Mouse (Mus musculus): Measurements from ENCODE around the gene Gatad1. TPM values are rescaled to one million over a fixed set of nuclear protein-coding genes. Genes with fewer than 3 reads are reported as not detected.

Gene Gatad1
- 86.4 and 88.8 TPM in 2 replicates for polyA plus RNA-seq (2014; fragmentation: Nextera tagmentation; extraction: Ambion mirVana)

GRCm38 (mm10) chr5:3657085-3657484 lies at the start of gene Gatad1:
Gene Gatad1 (minus strand): TSS chr5:3657185.
- no peak within 1 kb of the TSS for H3K4me3 ChIP-seq (ENCODE audit: low read depth, low read length)
- no peaks in the 10 kb centered on the region for H3K4me1 ChIP-seq (ENCODE audit: control insufficient read depth, insufficient read depth, low read length)
- WGBS = 86% methylated on average over 5 of the region's 5 CpGs
- no peaks in the 10 kb centered on the region for H3K27me3 ChIP-seq (ENCODE audit: control insufficient read depth, insufficient read depth, low read length)
- ATAC-seq (ENCODE audit: low FRiP score) (no peak), DNase-seq (ENCODE audit: low spot score, missing footprints) (no peak)
- H3K27ac ChIP-seq (ENCODE audit: low read depth, low read length) = no peak within 1 kb of the TSS
- H3K9me3 ChIP-seq (ENCODE audit: control insufficient read depth, low read length) = no peaks in the 10 kb centered on the region
- no peak within 1 kb of the TSS for H3K4me2 ChIP-seq
- H3K36me3 ChIP-seq (ENCODE audit: control insufficient read depth, insufficient read depth, low read length) = no peaks in the 10 kb centered on the region
- no peak within 1 kb of the TSS for H3K9ac ChIP-seq (ENCODE audit: low read length)

GRCm38 (mm10) chr5:3702180-3702579 lies 45.2 kb upstream of the Gatad1 start:
- no peaks in the 10 kb centered on the region for H3K4me1 ChIP-seq (ENCODE audit: control insufficient read depth, insufficient read depth, low read length)
- H3K4me3 ChIP-seq (ENCODE audit: low read depth, low read length) = no peak overlapping the region
- H3K9ac ChIP-seq (ENCODE audit: low read length) = no peak overlapping the region
- H3K27ac ChIP-seq (ENCODE audit: low read depth, low read length) = no peak overlapping the region
- H3K27me3 ChIP-seq (ENCODE audit: control insufficient read depth, insufficient read depth, low read length) = no peaks in the 10 kb centered on the region
- H3K4me2 ChIP-seq = no peak overlapping the region
- ATAC-seq (ENCODE audit: low FRiP score) (no peak), DNase-seq (ENCODE audit: low spot score, missing footprints) (no peak)
- WGBS = 81% methylated on average over 4 of the region's 4 CpGs
- no peaks in the 10 kb centered on the region for H3K9me3 ChIP-seq (ENCODE audit: control insufficient read depth, low read length)
- no peaks in the 10 kb centered on the region; the same call in 1 of the 2 replicates for H3K36me3 ChIP-seq (ENCODE audit: control insufficient read depth, insufficient read depth, low read length)

- H3K9me3 ChIP-seq (ENCODE audit: control insufficient read depth, low read length) = no peaks in the 10 kb centered on the region
- H3K4me1 ChIP-seq (ENCODE audit: control insufficient read depth, insufficient read depth, low read length) = no peaks in the 10 kb centered on the region
- no peak overlapping the region for H3K27ac ChIP-seq (ENCODE audit: low read depth, low read length)
- WGBS = 95% methylated on average over 5 of the region's 5 CpGs
- no peak overlapping the region for H3K4me3 ChIP-seq (ENCODE audit: low read depth, low read length)
- no peak overlapping the region for H3K4me2 ChIP-seq
- no peaks in the 10 kb centered on the region for H3K27me3 ChIP-seq (ENCODE audit: control insufficient read depth, insufficient read depth, low read length)
- no peak overlapping the region for H3K9ac ChIP-seq (ENCODE audit: low read length)
- ATAC-seq (ENCODE audit: low FRiP score) = no peak
- H3K36me3 ChIP-seq (ENCODE audit: control insufficient read depth, insufficient read depth, low read length) = no peaks in the 10 kb centered on the region; the same call in 1 of the 2 replicates
- DNase-seq (ENCODE audit: low spot score, missing footprints) = peak; percentile 28
Measured at GRCm38 (mm10) chr5:3700025-3700424, 43.0 kb upstream of the Gatad1 start.

- Histone ChIP-seq H3K4me2 (no peak overlapping the region), H3K27ac (ENCODE audit: low read depth, low read length) (no peak overlapping the region), H3K9me3 (ENCODE audit: control insufficient read depth, low read length) (no peaks in the 10 kb centered on the region), H3K9ac (ENCODE audit: low read length) (no peak overlapping the region), H3K4me3 (ENCODE audit: low read depth, low read length) (no peak overlapping the region), H3K4me1 (ENCODE audit: control insufficient read depth, insufficient read depth, low read length) (no peaks in the 10 kb centered on the region), H3K36me3 (ENCODE audit: control insufficient read depth, insufficient read depth, low read length) (peaks cover 6% of the 10 kb centered on the region; the same call in 1 of the 2 replicates), H3K27me3 (ENCODE audit: control insufficient read depth, insufficient read depth, low read length) (no peaks in the 10 kb centered on the region)
- ATAC-seq (ENCODE audit: low FRiP score) (no peak), DNase-seq (ENCODE audit: low spot score, missing footprints) (no peak)
- WGBS = 69% methylated on average over 3 of the region's 3 CpGs
Measured at GRCm38 (mm10) chr5:3696031-3696430, 39.0 kb upstream of the Gatad1 start.

GRCm38 (mm10) chr5:3695191-3695590 lies 38.2 kb upstream of the Gatad1 start:
- 90% methylated on average over 4 of the region's 4 CpGs for WGBS
- Histone ChIP-seq H3K36me3 (ENCODE audit: control insufficient read depth, insufficient read depth, low read length) (peaks cover 6% of the 10 kb centered on the region; the same call in 1 of the 2 replicates), H3K27me3 (ENCODE audit: control insufficient read depth, insufficient read depth, low read length) (no peaks in the 10 kb centered on the region), H3K4me1 (ENCODE audit: control insufficient read depth, insufficient read depth, low read length) (no peaks in the 10 kb centered on the region), H3K4me3 (ENCODE audit: low read depth, low read length) (no peak overlapping the region), H3K9ac (ENCODE audit: low read length) (no peak overlapping the region), H3K4me2 (no peak overlapping the region), H3K27ac (ENCODE audit: low read depth, low read length) (no peak overlapping the region), H3K9me3 (ENCODE audit: control insufficient read depth, low read length) (no peaks in the 10 kb centered on the region)
- no peak for ATAC-seq (ENCODE audit: low FRiP score)
- no peak for DNase-seq (ENCODE audit: low spot score, missing footprints)

GRCm38 (mm10) chr5:3692956-3693355 lies 36.0 kb upstream of the Gatad1 start:
- no peak overlapping the region for H3K27ac ChIP-seq (ENCODE audit: low read depth, low read length)
- DNase-seq (ENCODE audit: low spot score, missing footprints) = no peak
- no peaks in the 10 kb centered on the region for H3K4me1 ChIP-seq (ENCODE audit: control insufficient read depth, insufficient read depth, low read length)
- no peak overlapping the region for H3K4me2 ChIP-seq
- no peaks in the 10 kb centered on the region for H3K9me3 ChIP-seq (ENCODE audit: control insufficient read depth, low read length)
- peaks cover 6% of the 10 kb centered on the region; the same call in 1 of the 2 replicates for H3K36me3 ChIP-seq (ENCODE audit: control insufficient read depth, insufficient read depth, low read length)
- ATAC-seq (ENCODE audit: low FRiP score) = no peak
- H3K4me3 ChIP-seq (ENCODE audit: low read depth, low read length) = no peak overlapping the region
- WGBS = 93% methylated on average over 9 of the region's 9 CpGs
- no peak overlapping the region for H3K9ac ChIP-seq (ENCODE audit: low read length)
- no peaks in the 10 kb centered on the region for H3K27me3 ChIP-seq (ENCODE audit: control insufficient read depth, insufficient read depth, low read length)

- H3K4me2 ChIP-seq = no peak overlapping the region
- H3K9ac ChIP-seq (ENCODE audit: low read length) = no peak overlapping the region
- no peaks in the 10 kb centered on the region for H3K4me1 ChIP-seq (ENCODE audit: control insufficient read depth, insufficient read depth, low read length)
- H3K27me3 ChIP-seq (ENCODE audit: control insufficient read depth, insufficient read depth, low read length) = no peaks in the 10 kb centered on the region
- 98% methylated on average over 3 of the region's 3 CpGs for WGBS
- H3K36me3 ChIP-seq (ENCODE audit: control insufficient read depth, insufficient read depth, low read length) = peaks cover 6% of the 10 kb centered on the region; the same call in 1 of the 2 replicates
- DNase-seq (ENCODE audit: low spot score, missing footprints) = no peak
- no peak for ATAC-seq (ENCODE audit: low FRiP score)
- no peaks in the 10 kb centered on the region for H3K9me3 ChIP-seq (ENCODE audit: control insufficient read depth, low read length)
- no peak overlapping the region for H3K27ac ChIP-seq (ENCODE audit: low read depth, low read length)
- H3K4me3 ChIP-seq (ENCODE audit: low read depth, low read length) = no peak overlapping the region
Measured at GRCm38 (mm10) chr5:3691283-3691682, 34.3 kb upstream of the Gatad1 start.

- 92% methylated on average over 8 of the region's 8 CpGs for WGBS
Measured at GRCm38 (mm10) chr5:3688298-3688697, 31.3 kb upstream of the Gatad1 start.

GRCm38 (mm10) chr5:3669938-3670554 lies 13.1 kb upstream of the Gatad1 start:
- ATAC-seq (ENCODE audit: low FRiP score) = no peak
- Histone ChIP-seq H3K4me3 (ENCODE audit: low read depth, low read length) (no peak overlapping the region), H3K4me1 (ENCODE audit: control insufficient read depth, insufficient read depth, low read length) (no peaks in the 10 kb centered on the region), H3K9ac (ENCODE audit: low read length) (no peak overlapping the region), H3K27me3 (ENCODE audit: control insufficient read depth, insufficient read depth, low read length) (no peaks in the 10 kb centered on the region), H3K36me3 (ENCODE audit: control insufficient read depth, insufficient read depth, low read length) (no peaks in the 10 kb centered on the region), H3K9me3 (ENCODE audit: control insufficient read depth, low read length) (no peaks in the 10 kb centered on the region), H3K4me2 (no peak overlapping the region), H3K27ac (ENCODE audit: low read depth, low read length) (no peak overlapping the region)
- DNase-seq (ENCODE audit: low spot score, missing footprints) = peak; percentile 62
- 92% methylated on average over 6 of the region's 6 CpGs for WGBS

More at GRCm38 (mm10) chr5:3688298-3688697, 31.3 kb upstream of the Gatad1 start:
- no peak overlapping the region for H3K9ac ChIP-seq (ENCODE audit: low read length)
- no peak overlapping the region for H3K27ac ChIP-seq (ENCODE audit: low read depth, low read length)
- H3K36me3 ChIP-seq (ENCODE audit: control insufficient read depth, insufficient read depth, low read length) = peaks cover 6% of the 10 kb centered on the region; the same call in 1 of the 2 replicates
- DNase-seq (ENCODE audit: low spot score, missing footprints) (no peak), ATAC-seq (ENCODE audit: low FRiP score) (no peak)
- H3K4me2 ChIP-seq = no peak overlapping the region
- no peaks in the 10 kb centered on the region for H3K27me3 ChIP-seq (ENCODE audit: control insufficient read depth, insufficient read depth, low read length)
- H3K9me3 ChIP-seq (ENCODE audit: control insufficient read depth, low read length) = no peaks in the 10 kb centered on the region
- H3K4me3 ChIP-seq (ENCODE audit: low read depth, low read length) = no peak overlapping the region
- H3K4me1 ChIP-seq (ENCODE audit: control insufficient read depth, insufficient read depth, low read length) = no peaks in the 10 kb centered on the region

Data from midbrain, embryonic 11.5 days (tissue).